Mouse (Mus musculus): ENCODE data around the gene Hbb-bh2.

DNA sequence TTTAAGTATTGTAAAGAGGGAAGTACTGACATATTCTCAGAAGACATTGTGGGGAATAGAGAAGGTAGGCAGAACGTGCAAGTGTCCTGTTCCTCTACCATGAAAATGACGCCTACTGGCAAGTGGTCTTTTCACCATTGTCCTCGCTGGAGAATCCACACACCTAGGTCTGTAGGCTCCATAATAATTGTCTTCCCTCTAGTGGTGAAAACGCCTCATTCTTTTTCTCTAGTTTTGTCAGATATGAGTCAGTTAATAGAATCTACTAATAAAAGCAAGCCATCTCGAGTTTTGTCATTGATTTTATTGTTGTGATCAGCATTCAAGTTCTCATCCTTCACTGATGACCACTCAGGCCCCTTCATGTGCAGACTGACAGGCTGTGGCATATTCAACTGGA lies 34.1 kb upstream of the Hbb-bh2 start:
- 0 out of 2 replicates have a peak, but pooled peaks have one; percentile 1 for TF ChIP-seq CTCF (IDR thresholded peaks at IDR 0.05; ENCODE audit: extremely low read depth, insufficient read depth, low read length)
- TF ChIP-seq POLR2A (IDR thresholded peaks at IDR 0.05; ENCODE audit: extremely low read depth, insufficient read depth, low read length): no peak
